19 mouse cellular contexts compared by ENCODE assay signal in genomic region chr16:81365901-81366300, GRCm38 (mm10).
DNase-seq lines count a peak whose midpoint lies in the region; ATAC-seq and TF ChIP-seq lines count a peak whose summit lies in the region.
"Had no signal": no experiment of that assay in that cellular context is flagged by ENCODE, and none has a peak within 500 bp of the region (broad histone marks: within the 10 kb centered on the region; RNA-seq: fewer than 3 reads in every experiment).

No protein-coding gene starts in this region.

- no peak for DNase-seq in frontal cortex, adult 2 months (ENCODE audit: extremely low spot score in 1 of 2, low spot score in 1 of 2)
- DNase-seq in left cerebral cortex, adult 2 months (ENCODE audit: extremely low spot score in 1 of 2, low spot score in 2 of 2) = no peak
- no peak for DNase-seq in left cerebral cortex, adult 18-20 months (ENCODE audit: low spot score in 2 of 2)
- peak; percentile 40 for DNase-seq in fibroblast of lung, adult 2 months (ENCODE audit: low read depth)
- DNase-seq in retina, postnatal 1 day = no peak
- DNase-seq: adrenal gland, postnatal 10 days; cerebellum, adult 11-12 months; cerebellum, postnatal 10 days; gastrocnemius, postnatal 14 days; heart, adult 2 months; heart, postnatal 14 days had no signal

- H3K4me3 ChIP-seq in left cerebral cortex, adult 2 months = no peak overlapping the region
- H3K4me3 ChIP-seq: embryonic facial prominence, embryonic 10.5 days; erythroblast, embryonic 14.5 days; forebrain, embryonic 15.5 days; heart, adult 2 months; heart, embryonic 15.5 days; hindbrain, embryonic 10.5 days had no signal

- ATAC-seq in frontal cortex, adult (ENCODE audit: low TSS enrichment) = peak; percentile 57
- no peak for ATAC-seq in monocyte, adult 5-6 weeks (replicated peaks; ENCODE audit: insufficient number of reproducible peaks, low FRiP score, low TSS enrichment, poor library complexity, severe bottlenecking)
- ATAC-seq: forebrain, embryonic 15.5 days had no signal

- peak overlapping the region; percentile 44; the same call in 1 of the 2 replicates for H3K27ac ChIP-seq in left cerebral cortex, adult 2 months
- H3K27ac ChIP-seq: embryonic facial prominence, embryonic 10.5 days; forebrain, embryonic 15.5 days; heart, adult 2 months; heart, embryonic 15.5 days; hindbrain, embryonic 10.5 days; hindbrain, embryonic 14.5 days had no signal

- intact Hi-C loops in left cerebral cortex, adult 2 months (cut with DNase I) = no loop called here

- TF ChIP-seq CTCF in left cerebral cortex, adult 2 months (IDR thresholded peaks at IDR 0.05) = no peak
